Mouse (Mus musculus) brain, embryonic 14.5 days (tissue): ENCODE measurements at regions not wholly inside any gene's neighbourhood (a gene's known extent, or its start where the extent isn't known, plus 50 kb on each side); places are given as distances from the start of the nearest gene placed in this dataset.

Source experiments
- CTCF ChIP-seq: fragments of 200-500 bp; IDR thresholded peaks from 2 replicates; pipeline ENCODE4 v1.5.1; 2012; ENCODE audit warnings: inconsistent platforms, mild to moderate bottlenecking, moderate library complexity, borderline replicate concordance; ENCODE audit not compliant: insufficient read depth, insufficient read length; ENCODE audit errors: extremely low read depth
- POLR2A ChIP-seq: fragments of 200-500 bp; IDR thresholded peaks from 2 replicates; pipeline ENCODE4 v1.6.1; 2012; ENCODE audit warnings: mild to moderate bottlenecking, inconsistent platforms, borderline replicate concordance; ENCODE audit not compliant: poor library complexity, insufficient read depth, insufficient read length, severe bottlenecking; ENCODE audit errors: extremely low read depth

DNA sequence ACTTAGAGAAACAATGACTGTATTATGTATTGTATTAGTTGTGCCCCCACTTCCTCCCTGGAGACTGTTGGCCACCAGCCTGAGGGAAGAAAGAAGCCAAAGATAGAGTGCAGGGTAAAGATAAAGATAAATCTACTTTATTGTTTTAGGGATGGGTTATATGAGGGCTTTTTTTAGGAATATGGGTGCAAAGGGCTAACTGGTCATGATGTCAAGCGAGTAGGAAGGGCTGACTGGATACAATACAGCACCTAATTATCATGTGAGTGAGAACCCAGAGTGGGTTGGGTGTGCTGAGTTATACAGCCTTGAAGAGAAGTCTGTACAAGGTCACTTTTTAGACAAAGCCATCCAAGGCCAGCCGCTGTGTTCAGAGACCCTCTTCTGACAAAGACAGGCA, 356.1 kb upstream of the Clec14a start:
- TF ChIP-seq CTCF = no peak
- no peak for TF ChIP-seq POLR2A
